Mouse (Mus musculus) MEL (cell line): ENCODE measurements around the gene Nenf.

Experiments
- CTCF ChIP-seq, 3 experiments: IDR thresholded peaks in 2 of 3; conservative IDR thresholded peaks in 1 of 3; 2 replicates each; pipeline ENCODE4 v1.5.1; 2011 to 2012; ENCODE audit warnings: low read length in 3 of 3, low read depth in 2 of 3, mild to moderate bottlenecking in 2 of 3, improper control_type of control experiment in 1 of 3, inconsistent platforms in 1 of 3, mixed read lengths in 1 of 3, moderate library complexity in 1 of 3; ENCODE audit not compliant: control insufficient read depth in 1 of 3, insufficient read depth in 1 of 3, poor library complexity in 1 of 3, severe bottlenecking in 1 of 3
- E2F4 ChIP-seq: IDR thresholded peaks from 2 replicates; pipeline ENCODE4 v1.6.1; 2011; ENCODE audit warnings: low read depth, low read length, improper control_type of control experiment, borderline replicate concordance
- ELF1 ChIP-seq: IDR thresholded peaks from 2 replicates; pipeline ENCODE4 v1.6.1; 2014; ENCODE audit warnings: low read depth, mild to moderate bottlenecking, inconsistent platforms, low read length, improper control_type of control experiment, moderate library complexity
- POLR2A ChIP-seq, 2 experiments: IDR thresholded peaks; 2 replicates each; pipeline ENCODE4 v1.6.1; 2011 to 2012; ENCODE audit warnings: low read length in 2 of 2, mild to moderate bottlenecking in 2 of 2, control low read depth in 1 of 2, improper control_type of control experiment in 1 of 2, low read depth in 1 of 2, moderate library complexity in 1 of 2; ENCODE audit not compliant: control insufficient read depth in 1 of 2, insufficient read depth in 1 of 2, poor library complexity in 1 of 2
- POLR2AphosphoS5 ChIP-seq: IDR thresholded peaks from 2 replicates; pipeline ENCODE4 v1.6.1; 2012; ENCODE audit warnings: low read depth, borderline replicate concordance, mild to moderate bottlenecking, inconsistent platforms, low read length, moderate library complexity, mixed read lengths
- TCF12 ChIP-seq: IDR thresholded peaks from 2 replicates; pipeline ENCODE4 v1.6.1; 2014; ENCODE audit warnings: low read depth, mild to moderate bottlenecking, inconsistent platforms, low read length, improper control_type of control experiment, moderate library complexity

GRCm38 (mm10) chr1:191350355-191350754, 32.4 kb upstream of the Nenf start:
- no peak for TF ChIP-seq ELF1
- TF ChIP-seq TCF12 = no peak
- TF ChIP-seq E2F4 = no peak
- no peak for TF ChIP-seq CTCF (IDR thresholded peaks at IDR 0.05 in 2 of 3, conservative IDR thresholded peaks at IDR 0.05 in 1 of 3; ENCODE audit: control insufficient read depth in 1 of 3, insufficient read depth in 1 of 3, low read depth in 2 of 3, low read length in 3 of 3, poor library complexity in 1 of 3, severe bottlenecking in 1 of 3)
- TF ChIP-seq POLR2AphosphoS5 = no peak
- TF ChIP-seq POLR2A (IDR thresholded peaks at IDR 0.05; ENCODE audit: control insufficient read depth in 1 of 2, insufficient read depth in 1 of 2, low read depth in 1 of 2, low read length in 2 of 2, poor library complexity in 1 of 2) = no peak
